Mouse (Mus musculus) thymus, adult 18-20 months (tissue): Measurements from ENCODE around the gene Lcn10.
"Not testable (repeated sequence)": the region's sequence is repeated elsewhere in the genome, so short reads cannot be mapped to it uniquely, and the experiment has no call there.

Experiments
- DNase-seq, 2 experiments: peaks; one replicate each; pipeline ENCODE4 v3.0.0; 2022; ENCODE audit warnings: mixed read lengths in 2 of 2

The Lcn10 gene

GRCm38 (mm10) chr2:25708121-25708520 lies 25.6 kb downstream of the Lcn10 start:
- DNase-seq, result no peak

DNA sequence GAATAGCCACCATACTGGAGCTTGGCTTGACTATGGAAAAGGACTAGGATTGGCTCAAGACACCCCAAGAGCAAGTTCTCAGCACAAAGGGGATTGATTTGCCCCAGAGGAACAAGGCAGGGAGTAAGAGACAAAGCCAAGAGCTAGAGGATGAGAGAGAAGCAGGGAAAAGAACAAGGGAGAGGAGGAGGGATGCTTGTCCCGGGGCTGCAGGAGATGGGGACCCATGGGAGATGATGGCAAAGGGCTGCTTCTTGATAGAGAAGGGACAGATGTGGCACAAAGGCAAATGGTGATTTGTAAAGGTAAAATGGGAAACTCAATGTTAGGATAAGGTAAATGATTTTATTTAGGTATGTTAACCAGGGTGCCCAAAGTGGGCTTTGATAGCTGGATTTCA lies 26.5 kb downstream of the Lcn10 start:
- DNase-seq, result not testable (repeated sequence)

- not testable (repeated sequence) for DNase-seq
Measured at GRCm38 (mm10) chr2:25709791-25710190, 27.3 kb downstream of the Lcn10 start.

DNA sequence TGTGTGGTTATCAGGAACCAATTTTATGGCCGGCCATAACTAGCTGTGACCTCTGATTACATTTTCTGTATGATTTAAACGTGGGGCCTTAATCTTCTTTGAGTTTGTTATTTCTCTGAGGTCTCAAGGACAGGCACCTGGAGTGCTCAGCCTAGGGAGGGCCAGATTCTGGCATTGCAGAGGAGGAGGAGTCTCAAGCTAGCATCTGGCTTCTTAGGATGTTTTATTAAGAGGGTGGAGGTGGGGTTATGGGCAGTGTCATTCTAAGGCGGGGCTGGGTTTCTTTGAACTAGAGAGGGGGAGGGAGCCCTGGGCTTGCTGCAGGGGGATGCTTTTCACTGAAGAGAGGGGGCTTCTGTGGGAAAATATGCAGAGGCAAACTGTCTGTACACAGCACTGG lies 29.1 kb downstream of the Lcn10 start:
- DNase-seq, result not testable (repeated sequence)

DNA sequence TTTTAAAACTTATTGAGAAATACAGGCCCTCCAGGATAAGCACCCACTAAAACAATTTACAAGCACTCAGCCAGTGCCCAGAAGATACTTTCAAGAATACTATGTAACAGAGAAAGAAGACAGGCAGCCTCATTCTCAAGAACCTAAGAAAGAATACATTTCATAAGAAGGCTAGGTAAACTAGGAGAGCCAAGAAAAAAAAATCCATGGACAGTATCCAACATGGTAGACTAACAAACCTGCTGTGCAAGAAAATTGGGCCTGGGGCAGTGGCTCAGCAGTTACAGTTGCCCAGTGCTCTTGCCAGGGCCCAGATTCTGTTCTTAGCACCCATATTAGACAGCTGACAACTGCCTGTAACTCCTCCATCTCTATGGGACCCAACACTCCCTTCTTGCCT lies 34.7 kb downstream of the Lcn10 start:
- no peak for DNase-seq

GRCm38 (mm10) chr2:25733199-25733930 lies 50.8 kb downstream of the Lcn10 start:
- DNase-seq, result no peak
